Mouse (Mus musculus): ENCODE results near the gene Rpa2. TPM values are rescaled to one million over a fixed set of nuclear protein-coding genes. Genes with fewer than 3 reads are reported as not detected.
A peak's percentile ranks its signal among the peaks of the same experiment; 100 is the strongest.

Rpa2 gene
- polyA plus RNA-seq (2012; rRNA removed), result 10.7 and 11.9 TPM in 2 replicates

GRCm38 (mm10) chr4:132767914-132768876 lies at the start of gene Rpa2:
TSS of gene Rpa2 (plus strand) at chr4:132768332.
- Histone ChIP-seq H3K4me1 (ENCODE audit: control insufficient read depth, insufficient read depth, low read length) (no peaks in the 10 kb centered on the region; the same call in 1 of the 2 replicates), H3K27ac (ENCODE audit: insufficient read depth, low read depth, low read length) (no peak within 1 kb of the TSS), H3K27me3 (replicated peaks; ENCODE audit: control insufficient read depth, insufficient read depth, low read length) (no peaks in the 10 kb centered on the region), H3K4me3 (ENCODE audit: insufficient read depth, low read depth, low read length) (peak within 1 kb of the TSS; percentile 79), H3K36me3 (ENCODE audit: control insufficient read depth, insufficient read depth, low read length) (no peaks in the 10 kb centered on the region)
- under 1% methylated on average over 71 of the region's 71 CpGs for WGBS
- DNase-seq, result peak; percentile 100
- TF ChIP-seq CTCF (conservative IDR thresholded peaks at IDR 0.05; ENCODE audit: insufficient read depth, insufficient read length, low read depth, low read length) (no peak), POLR2A (IDR thresholded peaks at IDR 0.05; ENCODE audit: low read depth, low read length) (no peak)

- no peak for DNase-seq
- WGBS, result 84% methylated on average over 8 of the region's 8 CpGs
- no peak for TF ChIP-seq POLR2A (IDR thresholded peaks at IDR 0.05; ENCODE audit: low read depth, low read length)
- no peak for TF ChIP-seq CTCF (conservative IDR thresholded peaks at IDR 0.05; ENCODE audit: insufficient read depth, insufficient read length, low read depth, low read length)
- Histone ChIP-seq H3K4me1 (ENCODE audit: control insufficient read depth, insufficient read depth, low read length) (no peaks in the 10 kb centered on the region), H3K27ac (ENCODE audit: insufficient read depth, low read depth, low read length) (no peak overlapping the region), H3K27me3 (replicated peaks; ENCODE audit: control insufficient read depth, insufficient read depth, low read length) (no peaks in the 10 kb centered on the region), H3K4me3 (ENCODE audit: insufficient read depth, low read depth, low read length) (no peak overlapping the region), H3K36me3 (ENCODE audit: control insufficient read depth, insufficient read depth, low read length) (no peaks in the 10 kb centered on the region; the same call in 1 of the 2 replicates)
Measured at GRCm38 (mm10) chr4:132728233-132728632, 39.9 kb upstream of the Rpa2 start.

- Histone ChIP-seq H3K27ac (ENCODE audit: insufficient read depth, low read depth, low read length) (no peak overlapping the region), H3K36me3 (ENCODE audit: control insufficient read depth, insufficient read depth, low read length) (no peaks in the 10 kb centered on the region), H3K4me3 (ENCODE audit: insufficient read depth, low read depth, low read length) (peak overlapping the region; percentile 55; the same call in 1 of the 2 replicates), H3K27me3 (replicated peaks; ENCODE audit: control insufficient read depth, insufficient read depth, low read length) (no peaks in the 10 kb centered on the region), H3K4me1 (ENCODE audit: control insufficient read depth, insufficient read depth, low read length) (no peaks in the 10 kb centered on the region)
- 54% methylated on average over 12 of the region's 12 CpGs for WGBS
- no peak for TF ChIP-seq CTCF (conservative IDR thresholded peaks at IDR 0.05; ENCODE audit: insufficient read depth, insufficient read length, low read depth, low read length)
- no peak for TF ChIP-seq POLR2A (IDR thresholded peaks at IDR 0.05; ENCODE audit: low read depth, low read length)
- DNase-seq, result no peak
Measured at GRCm38 (mm10) chr4:132731616-132732015, 36.5 kb upstream of the Rpa2 start.

GRCm38 (mm10) chr4:132732148-132732684 lies 35.9 kb upstream of the Rpa2 start, which contains the start of gene Xkr8:
TSS of gene Xkr8 (minus strand) at chr4:132732546.
- WGBS, result 1% methylated on average over 34 of the region's 34 CpGs

GRCm38 (mm10) chr4:132733071-132733770 lies 34.9 kb upstream of the Rpa2 start:
- Histone ChIP-seq H3K4me3 (ENCODE audit: insufficient read depth, low read depth, low read length) (no peak overlapping the region), H3K36me3 (ENCODE audit: control insufficient read depth, insufficient read depth, low read length) (no peaks in the 10 kb centered on the region), H3K27ac (ENCODE audit: insufficient read depth, low read depth, low read length) (no peak overlapping the region), H3K4me1 (ENCODE audit: control insufficient read depth, insufficient read depth, low read length) (no peaks in the 10 kb centered on the region), H3K27me3 (replicated peaks; ENCODE audit: control insufficient read depth, insufficient read depth, low read length) (no peaks in the 10 kb centered on the region)
- WGBS, result 95% methylated on average over 25 of the region's 25 CpGs
- no peak for DNase-seq
- TF ChIP-seq CTCF (conservative IDR thresholded peaks at IDR 0.05; ENCODE audit: insufficient read depth, insufficient read length, low read depth, low read length), result no peak
- TF ChIP-seq POLR2A (IDR thresholded peaks at IDR 0.05; ENCODE audit: low read depth, low read length), result no peak

More at GRCm38 (mm10) chr4:132732148-132732684, 35.9 kb upstream of the Rpa2 start, which contains the start of gene Xkr8:
- Histone ChIP-seq H3K27ac (ENCODE audit: insufficient read depth, low read depth, low read length) (no peak within 1 kb of the TSS), H3K27me3 (replicated peaks; ENCODE audit: control insufficient read depth, insufficient read depth, low read length) (no peaks in the 10 kb centered on the region), H3K4me3 (ENCODE audit: insufficient read depth, low read depth, low read length) (peak within 1 kb of the TSS; percentile 55), H3K4me1 (ENCODE audit: control insufficient read depth, insufficient read depth, low read length) (no peaks in the 10 kb centered on the region), H3K36me3 (ENCODE audit: control insufficient read depth, insufficient read depth, low read length) (no peaks in the 10 kb centered on the region)
- no peak for TF ChIP-seq POLR2A (IDR thresholded peaks at IDR 0.05; ENCODE audit: low read depth, low read length)
- TF ChIP-seq CTCF (conservative IDR thresholded peaks at IDR 0.05; ENCODE audit: insufficient read depth, insufficient read length, low read depth, low read length), result peak; percentile 43
- DNase-seq, result peak; percentile 95

- no peak for DNase-seq
- Histone ChIP-seq H3K27me3 (replicated peaks; ENCODE audit: control insufficient read depth, insufficient read depth, low read length) (no peaks in the 10 kb centered on the region), H3K4me3 (ENCODE audit: insufficient read depth, low read depth, low read length) (no peak overlapping the region), H3K27ac (ENCODE audit: insufficient read depth, low read depth, low read length) (no peak overlapping the region), H3K4me1 (ENCODE audit: control insufficient read depth, insufficient read depth, low read length) (no peaks in the 10 kb centered on the region), H3K36me3 (ENCODE audit: control insufficient read depth, insufficient read depth, low read length) (no peaks in the 10 kb centered on the region)
- TF ChIP-seq CTCF (conservative IDR thresholded peaks at IDR 0.05; ENCODE audit: insufficient read depth, insufficient read length, low read depth, low read length), result no peak
- TF ChIP-seq POLR2A (IDR thresholded peaks at IDR 0.05; ENCODE audit: low read depth, low read length), result no peak
- 95% methylated on average over 2 of the region's 2 CpGs for WGBS
Measured at GRCm38 (mm10) chr4:132734766-132735165, 33.4 kb upstream of the Rpa2 start.

Measured in kidney, adult 2 months (tissue).